Mouse (Mus musculus) forebrain, embryonic 10.5 days (tissue): ENCODE measurements around the gene Zbtb9. TPM values are rescaled to one million over a fixed set of nuclear protein-coding genes. Genes with fewer than 3 reads are reported as not detected.

Source experiments
- DNase-seq: peaks from one replicate; pipeline ENCODE4 v3.0.0-alpha.2; 2017; ENCODE audit warnings: low spot score; ENCODE audit errors: extremely low spot score
- H3K27ac ChIP-seq: fragments of 300-500 bp; sonication (generic); 2 replicates; pipeline ENCODE4 v1.5.1; 2016; ENCODE audit warnings: mild to moderate bottlenecking
- H3K27me3 ChIP-seq: fragments of 300-500 bp; sonication (generic); 2 replicates; pipeline ENCODE4 v1.6.1; 2016; ENCODE audit warnings: mild to moderate bottlenecking; ENCODE audit not compliant: poor library complexity, severe bottlenecking
- H3K36me3 ChIP-seq: fragments of 300-500 bp; sonication (generic); replicated peaks from 2 replicates; pipeline ENCODE4 v1.6.1; 2016; ENCODE audit warnings: mild to moderate bottlenecking, moderate library complexity
- H3K4me1 ChIP-seq: fragments of 300-500 bp; sonication (generic); 2 replicates; pipeline ENCODE4 v1.6.1; 2016
- H3K4me3 ChIP-seq: fragments of 300-500 bp; sonication (generic); 2 replicates; pipeline ENCODE4 v1.5.1; 2016; ENCODE audit warnings: mild to moderate bottlenecking, moderate library complexity
- H3K9me3 ChIP-seq: fragments of 300-500 bp; sonication (generic); 2 replicates; pipeline ENCODE4 v1.6.1; 2016; ENCODE audit warnings: mild to moderate bottlenecking, moderate library complexity
- WGBS: fragments of 180-500 bp; shearing (Covaris S2); methylation state at CpG from one replicate; pipeline ENCODE4 v1.1.7; 2016; 5-methylcytosine and 5-hydroxymethylcytosine counted together
- polyA plus RNA-seq: library from polyadenylated mRNA; unstranded; fragments of >200 nt; fragmentation: Nextera tagmentation; extraction: Ambion mirVana; gene quantifications from 2 replicates; pipeline ENCODE4 v1.2.1, GENCODE M21; 2016

The Zbtb9 gene
- polyA plus RNA-seq, 1 experiment from 2014 or later = 17.5 TPM

DNA sequence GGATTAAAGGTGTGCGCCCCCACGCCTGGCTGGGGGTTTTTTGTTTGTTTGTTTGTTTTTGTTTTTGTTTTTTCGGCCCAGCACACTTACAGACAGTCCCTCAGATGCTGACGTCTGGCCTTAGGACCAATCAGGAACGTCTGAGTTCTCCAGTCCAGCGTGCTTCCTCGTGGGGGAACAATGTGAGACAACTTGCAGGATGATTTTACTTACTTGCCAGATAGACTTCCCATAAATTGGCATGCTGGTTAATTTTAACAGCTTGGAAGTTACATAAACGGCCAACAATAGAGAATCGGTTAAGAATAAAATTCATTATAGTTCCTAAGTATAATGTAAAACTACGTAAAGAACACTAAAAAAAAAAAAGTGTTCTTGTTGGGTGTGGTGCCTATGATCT is 38.2 kb downstream of the Zbtb9 start:
- Histone ChIP-seq H3K27ac (no peak overlapping the region), H3K4me1 (peaks cover 12% of the 10 kb centered on the region), H3K27me3 (no peaks in the 10 kb centered on the region), H3K9me3 (no peaks in the 10 kb centered on the region), H3K36me3 (no peaks in the 10 kb centered on the region), H3K4me3 (no peak overlapping the region)
- WGBS = 93% methylated on average over 10 of the region's 10 CpGs
- no peak for DNase-seq

GRCm38 (mm10) chr17:27011998-27012672 is 39.2 kb downstream of the Zbtb9 start:
- WGBS = 70% methylated on average over 14 of the region's 14 CpGs
- Histone ChIP-seq H3K27ac (no peak overlapping the region), H3K36me3 (no peaks in the 10 kb centered on the region), H3K9me3 (no peaks in the 10 kb centered on the region), H3K4me3 (no peak overlapping the region), H3K27me3 (no peaks in the 10 kb centered on the region), H3K4me1 (peaks cover 14% of the 10 kb centered on the region)
- no peak for DNase-seq

- WGBS = 66% methylated on average over 6 of the region's 6 CpGs
- H3K27me3 ChIP-seq = no peaks in the 10 kb centered on the region
Observed at GRCm38 (mm10) chr17:27012909-27013308, 39.9 kb downstream of the Zbtb9 start.

GRCm38 (mm10) chr17:27017564-27018499 is 44.9 kb downstream of the Zbtb9 start:
- peak; percentile 85 for DNase-seq
- Histone ChIP-seq H3K9me3 (no peaks in the 10 kb centered on the region), H3K4me3 (peak overlapping the region; percentile 58), H3K27me3 (no peaks in the 10 kb centered on the region), H3K36me3 (peaks cover 35% of the 10 kb centered on the region), H3K4me1 (peaks cover 21% of the 10 kb centered on the region), H3K27ac (peak overlapping the region; percentile 84)
- 9% methylated on average over 34 of the region's 34 CpGs for WGBS

More at GRCm38 (mm10) chr17:27012909-27013308, 39.9 kb downstream of the Zbtb9 start:
- Histone ChIP-seq H3K4me3 (no peak overlapping the region), H3K36me3 (no peaks in the 10 kb centered on the region), H3K4me1 (peaks cover 22% of the 10 kb centered on the region), H3K27ac (no peak overlapping the region), H3K9me3 (no peaks in the 10 kb centered on the region)
- no peak for DNase-seq

GRCm38 (mm10) chr17:27018555-27019196 is 45.7 kb downstream of the Zbtb9 start:
- peaks cover 19% of the 10 kb centered on the region for H3K4me1 ChIP-seq

GRCm38 (mm10) chr17:27021076-27021475 is 48.1 kb downstream of the Zbtb9 start:
- WGBS = 92% methylated on average over 14 of the region's 14 CpGs
- Histone ChIP-seq H3K9me3 (no peaks in the 10 kb centered on the region), H3K27ac (no peak overlapping the region), H3K36me3 (peaks cover 67% of the 10 kb centered on the region), H3K4me1 (peaks cover 19% of the 10 kb centered on the region), H3K27me3 (no peaks in the 10 kb centered on the region), H3K4me3 (no peak overlapping the region)
- DNase-seq = no peak

More at GRCm38 (mm10) chr17:27018555-27019196, 45.7 kb downstream of the Zbtb9 start:
- Histone ChIP-seq H3K36me3 (peaks cover 43% of the 10 kb centered on the region), H3K27me3 (no peaks in the 10 kb centered on the region), H3K27ac (peak overlapping the region; percentile 84), H3K4me3 (peak overlapping the region; percentile 58), H3K9me3 (no peaks in the 10 kb centered on the region)
- DNase-seq = no peak
- WGBS = 49% methylated on average over 12 of the region's 12 CpGs

DNA sequence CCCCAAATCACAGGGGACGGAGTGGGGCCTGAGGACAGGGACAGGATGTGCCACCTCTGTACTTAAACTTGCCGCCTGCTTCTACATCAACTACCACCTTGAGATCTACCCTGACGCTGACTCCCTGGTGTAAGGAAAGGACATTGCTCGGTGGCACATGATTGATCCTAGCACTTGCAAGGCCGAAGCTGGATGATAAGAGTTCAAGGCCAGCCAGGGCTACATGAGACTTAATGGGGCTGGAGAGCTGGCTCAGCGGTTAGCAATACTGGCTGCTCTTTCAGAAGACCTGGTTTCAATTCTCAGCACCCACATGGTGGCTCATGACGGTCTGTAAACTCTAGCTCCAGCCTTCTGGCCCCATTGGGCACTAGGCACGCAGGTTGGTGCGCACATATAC is 48.8 kb downstream of the Zbtb9 start:
- 93% methylated on average over 9 of the region's 9 CpGs for WGBS
- peaks cover 72% of the 10 kb centered on the region for H3K36me3 ChIP-seq
- no peak overlapping the region for H3K4me3 ChIP-seq
- no peaks in the 10 kb centered on the region for H3K9me3 ChIP-seq
- DNase-seq = no peak
- no peak overlapping the region for H3K27ac ChIP-seq
- peaks cover 19% of the 10 kb centered on the region for H3K4me1 ChIP-seq
- H3K27me3 ChIP-seq = no peaks in the 10 kb centered on the region

- Histone ChIP-seq H3K4me3 (no peak overlapping the region), H3K4me1 (peaks cover 18% of the 10 kb centered on the region), H3K27ac (no peak overlapping the region), H3K36me3 (peaks cover 72% of the 10 kb centered on the region), H3K9me3 (no peaks in the 10 kb centered on the region), H3K27me3 (no peaks in the 10 kb centered on the region)
- WGBS = 92% methylated on average over 4 of the region's 4 CpGs
- DNase-seq = no peak
Observed at GRCm38 (mm10) chr17:27023342-27023741, 50.4 kb downstream of the Zbtb9 start.

DNA sequence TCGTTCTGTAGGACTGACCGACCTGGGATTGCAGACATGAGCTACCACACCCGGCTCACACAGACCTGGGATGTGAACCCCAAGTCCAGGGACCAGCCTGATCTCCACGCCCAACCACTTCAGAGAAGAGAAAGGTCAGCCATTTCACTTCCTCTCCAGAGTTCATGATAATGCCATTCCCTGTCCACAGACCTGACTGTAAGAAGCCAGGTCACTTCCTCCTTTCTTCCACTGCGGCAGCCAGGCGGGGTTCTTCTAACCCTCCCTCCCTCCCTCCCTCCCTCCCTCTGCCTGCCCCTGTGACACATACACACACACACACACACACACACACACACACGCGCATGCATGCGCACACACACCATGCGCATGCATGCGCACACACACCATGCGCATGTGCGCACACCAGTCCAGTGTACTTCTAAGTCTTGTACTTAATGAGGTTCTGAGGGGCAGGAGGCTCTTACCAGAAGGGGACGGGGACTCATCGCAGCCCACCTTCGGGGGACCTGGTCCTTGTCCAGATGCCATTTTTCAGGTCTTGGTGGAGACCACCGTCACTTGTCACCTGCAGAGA is 52.4 kb downstream of the Zbtb9 start:
- no peaks in the 10 kb centered on the region for H3K27me3 ChIP-seq
- DNase-seq = no peak
- H3K4me3 ChIP-seq = no peak overlapping the region
- 95% methylated on average over 17 of the region's 17 CpGs for WGBS
- H3K36me3 ChIP-seq = peaks cover 61% of the 10 kb centered on the region
- H3K4me1 ChIP-seq = peaks cover 26% of the 10 kb centered on the region
- H3K27ac ChIP-seq = no peak overlapping the region
- H3K9me3 ChIP-seq = no peaks in the 10 kb centered on the region

DNA sequence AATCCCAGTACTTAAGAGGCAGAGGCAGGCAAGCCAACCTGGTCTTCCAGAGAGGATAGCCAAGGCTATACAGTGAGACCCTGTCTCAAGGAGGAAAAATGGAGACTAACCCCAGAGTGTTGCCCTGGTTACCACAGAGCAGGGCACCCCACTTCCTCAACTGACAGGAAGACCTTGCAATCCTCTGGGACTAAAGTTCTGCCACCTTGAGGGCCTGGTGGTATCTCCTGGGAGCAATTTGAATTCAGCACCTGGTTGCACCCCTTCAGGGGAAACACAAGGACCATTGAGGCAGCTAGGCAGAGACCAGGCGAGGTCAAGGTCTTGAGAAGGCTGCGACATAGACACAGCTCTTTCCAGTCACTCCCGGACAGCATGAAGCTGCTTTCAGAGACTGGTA is 53.0 kb downstream of the Zbtb9 start:
- no peaks in the 10 kb centered on the region for H3K27me3 ChIP-seq
- no peak for DNase-seq
- WGBS = 90% methylated on average over 3 of the region's 3 CpGs
- peaks cover 26% of the 10 kb centered on the region for H3K4me1 ChIP-seq
- no peak overlapping the region for H3K4me3 ChIP-seq
- H3K36me3 ChIP-seq = peaks cover 56% of the 10 kb centered on the region
- H3K27ac ChIP-seq = no peak overlapping the region
- no peaks in the 10 kb centered on the region for H3K9me3 ChIP-seq

- DNase-seq = no peak
- Histone ChIP-seq H3K36me3 (peaks cover 39% of the 10 kb centered on the region), H3K9me3 (no peaks in the 10 kb centered on the region), H3K4me1 (peaks cover 31% of the 10 kb centered on the region), H3K27ac (peak overlapping the region; percentile 94), H3K27me3 (no peaks in the 10 kb centered on the region), H3K4me3 (peak overlapping the region; percentile 74)
- 44% methylated on average over 12 of the region's 12 CpGs for WGBS
Observed at GRCm38 (mm10) chr17:27027460-27028283, 54.7 kb downstream of the Zbtb9 start.
